Mouse (Mus musculus): ENCODE data around the gene Scgb1a1.

The Scgb1a1 gene

DNA sequence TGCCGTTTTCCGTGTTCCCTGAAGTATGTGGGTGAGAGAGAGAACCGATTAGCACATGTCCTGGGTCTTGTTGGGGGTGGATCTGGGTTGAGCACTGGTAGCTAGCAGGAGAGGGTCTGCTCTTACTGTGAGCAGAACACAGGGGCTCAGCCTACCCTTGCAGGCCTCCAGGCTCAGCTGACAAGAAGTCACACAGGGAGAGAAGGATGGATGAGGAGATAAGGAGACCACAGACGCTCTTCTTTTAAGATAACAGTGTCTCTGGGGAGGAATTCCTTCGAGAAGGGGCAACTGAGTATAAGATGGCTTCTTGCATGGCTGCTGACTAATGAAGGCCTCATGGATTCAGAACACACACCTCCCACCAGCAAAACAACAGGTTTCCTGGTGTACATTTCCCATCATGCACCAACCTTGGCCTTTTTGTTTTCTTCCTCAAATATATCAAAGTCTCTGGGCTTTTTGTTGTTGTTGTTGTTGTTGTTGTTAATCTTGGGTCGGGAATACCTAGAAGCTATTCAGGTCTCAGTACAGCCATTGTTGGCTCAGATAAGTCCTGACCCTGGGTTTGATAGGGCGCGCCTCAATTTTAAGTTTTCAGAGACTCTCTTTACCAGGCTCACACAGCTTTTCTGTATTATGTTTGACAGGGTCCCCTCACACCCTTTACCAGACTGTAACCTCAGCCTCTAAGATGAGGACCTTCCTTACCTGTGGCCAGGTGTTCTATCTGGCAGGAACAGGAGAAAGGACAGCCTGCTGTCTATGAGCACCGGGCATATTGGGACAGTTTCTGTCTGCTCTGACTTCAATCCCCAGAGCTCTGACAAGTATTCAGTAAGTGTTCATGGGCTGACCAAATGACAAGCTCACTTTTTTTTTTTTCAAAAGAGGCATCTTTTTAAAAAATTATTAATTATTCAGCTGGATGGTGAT lies 37.2 kb downstream of the Scgb1a1 start:
- Histone ChIP-seq H3K36me3 (ENCODE audit: control insufficient read depth, insufficient read depth, low read length, poor library complexity, severe bottlenecking) (no peaks in the 10 kb centered on the region), H3K27me3 (ENCODE audit: control insufficient read depth, insufficient read depth, low read length, poor library complexity, severe bottlenecking) (no peaks in the 10 kb centered on the region)
- DNase-seq (ENCODE audit: low read depth, low spot score) = no peak

DNA sequence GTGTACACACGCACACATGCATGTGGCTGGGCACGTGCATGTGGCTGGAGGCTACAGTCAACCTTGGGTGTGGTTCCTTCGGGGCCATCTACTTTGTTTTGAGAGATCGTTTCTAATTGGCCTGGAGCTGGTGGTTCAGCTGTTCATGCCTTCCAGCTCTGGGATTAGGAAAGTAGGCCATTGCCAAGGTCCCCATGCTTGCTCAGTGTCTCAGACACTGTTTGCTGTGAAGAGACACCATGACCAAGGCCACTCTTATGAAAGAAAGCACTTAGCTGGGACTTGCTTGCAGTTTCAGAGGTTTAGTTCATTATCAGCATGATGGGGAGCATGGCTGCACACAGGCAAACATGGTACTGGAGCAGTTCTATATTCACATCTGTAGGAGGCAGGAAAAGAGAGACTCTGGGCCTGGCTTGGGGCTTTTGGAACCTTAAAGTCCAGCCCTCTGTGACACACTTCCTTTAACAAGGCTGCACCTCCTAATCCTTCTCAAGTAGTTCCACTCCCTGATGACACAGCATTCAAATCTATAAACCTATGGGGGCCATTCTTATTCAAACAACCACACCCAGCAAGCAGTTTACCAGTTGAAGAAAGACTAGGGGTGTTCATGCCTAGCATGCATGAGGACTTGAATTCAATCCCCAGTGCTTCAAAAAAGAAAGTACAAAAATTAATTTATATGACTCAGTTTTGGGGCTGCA lies 38.6 kb downstream of the Scgb1a1 start:
- DNase-seq (ENCODE audit: low read depth, low spot score) = no peak
- no peaks in the 10 kb centered on the region for H3K36me3 ChIP-seq (ENCODE audit: control insufficient read depth, insufficient read depth, low read length, poor library complexity, severe bottlenecking)
- H3K27me3 ChIP-seq (ENCODE audit: control insufficient read depth, insufficient read depth, low read length, poor library complexity, severe bottlenecking) = no peaks in the 10 kb centered on the region

DNA sequence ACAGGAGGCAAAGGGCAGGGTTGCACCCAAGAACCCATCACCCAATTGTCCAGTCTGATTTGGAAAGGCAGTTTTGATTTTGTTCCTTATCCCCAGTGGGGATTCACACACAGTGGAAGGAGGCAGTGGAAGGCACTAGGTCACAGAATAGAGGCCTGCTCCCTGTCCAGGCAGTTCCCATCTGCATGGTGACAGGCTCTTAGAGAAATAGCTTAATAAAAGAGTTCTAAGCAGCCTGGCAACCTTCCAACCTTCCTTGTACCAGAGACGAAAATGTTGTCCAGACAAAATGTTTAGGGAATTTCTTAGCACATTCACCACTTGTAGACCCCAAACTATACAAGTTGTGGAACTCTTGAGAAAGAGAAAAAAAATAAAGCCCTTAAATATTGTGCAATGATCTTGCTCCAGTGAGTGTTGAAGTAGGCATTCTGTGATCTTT lies 39.8 kb downstream of the Scgb1a1 start:
- H3K36me3 ChIP-seq (ENCODE audit: control insufficient read depth, insufficient read depth, low read length, poor library complexity, severe bottlenecking) = no peaks in the 10 kb centered on the region
- DNase-seq (ENCODE audit: low read depth, low spot score) = no peak

DNA sequence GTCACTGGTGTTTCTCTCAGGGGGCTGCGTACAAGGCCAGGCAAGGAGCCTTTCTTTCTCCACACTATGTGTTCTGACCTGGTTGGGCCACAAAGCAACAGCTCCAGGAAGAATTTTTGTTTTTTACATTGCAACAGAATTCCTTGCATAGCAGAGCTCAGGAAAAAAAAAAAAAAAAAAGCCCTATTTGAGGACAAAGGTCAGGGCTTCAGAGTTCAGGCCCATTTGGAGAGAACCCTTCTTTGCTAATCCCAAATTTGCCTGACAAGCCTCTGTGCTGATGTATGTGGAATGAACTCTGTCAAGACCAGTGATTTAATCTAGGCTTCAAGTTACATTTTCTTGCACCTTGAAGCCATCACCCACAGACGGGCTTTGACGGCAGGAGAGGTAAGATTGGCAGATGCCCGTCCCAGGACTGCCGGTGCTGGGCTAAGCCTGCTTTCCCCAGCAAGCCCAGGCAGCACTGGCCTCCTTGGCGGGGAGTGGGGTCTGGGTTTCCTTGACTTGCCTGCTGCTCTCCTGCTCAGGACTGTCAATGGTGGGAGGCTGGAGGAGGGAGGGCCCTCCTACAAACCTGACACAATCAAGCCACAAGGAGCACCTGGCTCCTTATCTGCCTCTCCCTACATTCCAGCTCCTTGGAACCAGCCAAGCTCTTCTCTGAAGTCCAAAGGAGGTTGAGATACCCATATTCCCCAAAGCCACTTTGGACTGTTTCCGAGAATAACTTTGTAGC lies 40.4 kb downstream of the Scgb1a1 start:
- no peak for DNase-seq (ENCODE audit: low read depth, low spot score)
- Histone ChIP-seq H3K27me3 (ENCODE audit: control insufficient read depth, insufficient read depth, low read length, poor library complexity, severe bottlenecking) (no peaks in the 10 kb centered on the region), H3K36me3 (ENCODE audit: control insufficient read depth, insufficient read depth, low read length, poor library complexity, severe bottlenecking) (no peaks in the 10 kb centered on the region)

More for the DNA sequence above, 39.8 kb downstream of the Scgb1a1 start:
- no peaks in the 10 kb centered on the region for H3K27me3 ChIP-seq (ENCODE audit: control insufficient read depth, insufficient read depth, low read length, poor library complexity, severe bottlenecking)

DNA sequence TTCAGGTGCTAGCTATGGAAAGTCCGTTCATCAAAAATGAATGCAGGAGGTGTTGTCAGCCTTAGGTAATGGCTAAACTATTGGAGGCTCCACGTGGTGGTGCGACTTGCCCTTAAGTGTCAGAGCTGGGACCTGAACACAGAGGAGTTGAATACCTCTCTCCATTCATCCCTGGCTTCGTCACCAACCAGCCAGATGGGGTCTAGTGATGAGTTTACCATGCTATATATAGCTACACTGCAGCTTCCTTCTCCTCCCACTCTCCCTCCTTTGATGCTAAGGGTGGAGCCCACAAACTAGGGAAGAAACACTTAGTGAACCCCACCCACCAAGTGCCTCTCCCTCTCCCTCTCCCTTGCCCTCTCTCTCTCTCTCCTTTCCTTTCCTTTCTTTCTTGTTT lies 43.5 kb downstream of the Scgb1a1 start:
- Histone ChIP-seq H3K36me3 (ENCODE audit: control insufficient read depth, insufficient read depth, low read length, poor library complexity, severe bottlenecking) (no peaks in the 10 kb centered on the region), H3K27me3 (ENCODE audit: control insufficient read depth, insufficient read depth, low read length, poor library complexity, severe bottlenecking) (no peaks in the 10 kb centered on the region)
- DNase-seq (ENCODE audit: low read depth, low spot score) = no peak

DNA sequence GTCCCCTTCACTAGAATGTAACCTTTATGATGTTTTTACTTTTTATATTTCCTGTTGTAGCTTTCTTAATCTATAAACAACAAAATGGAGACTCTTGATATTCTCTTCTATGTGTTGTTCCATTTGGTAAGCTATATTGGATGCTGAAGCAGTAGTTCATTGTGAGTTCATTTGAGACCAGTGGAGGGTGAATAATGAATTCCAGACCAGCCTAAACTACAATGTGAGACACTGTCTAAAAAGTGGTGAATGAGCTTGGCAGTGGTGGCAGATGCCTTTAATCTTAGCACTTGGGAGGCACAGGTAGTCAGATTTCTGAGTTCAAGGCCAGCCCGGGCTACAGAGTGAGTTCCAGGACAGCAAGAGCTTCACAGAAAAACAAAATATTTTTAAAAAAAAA lies 44.6 kb downstream of the Scgb1a1 start:
- no peak for DNase-seq (ENCODE audit: low read depth, low spot score)
- H3K27me3 ChIP-seq (ENCODE audit: control insufficient read depth, insufficient read depth, low read length, poor library complexity, severe bottlenecking) = no peaks in the 10 kb centered on the region
- H3K36me3 ChIP-seq (ENCODE audit: control insufficient read depth, insufficient read depth, low read length, poor library complexity, severe bottlenecking) = no peaks in the 10 kb centered on the region

DNA sequence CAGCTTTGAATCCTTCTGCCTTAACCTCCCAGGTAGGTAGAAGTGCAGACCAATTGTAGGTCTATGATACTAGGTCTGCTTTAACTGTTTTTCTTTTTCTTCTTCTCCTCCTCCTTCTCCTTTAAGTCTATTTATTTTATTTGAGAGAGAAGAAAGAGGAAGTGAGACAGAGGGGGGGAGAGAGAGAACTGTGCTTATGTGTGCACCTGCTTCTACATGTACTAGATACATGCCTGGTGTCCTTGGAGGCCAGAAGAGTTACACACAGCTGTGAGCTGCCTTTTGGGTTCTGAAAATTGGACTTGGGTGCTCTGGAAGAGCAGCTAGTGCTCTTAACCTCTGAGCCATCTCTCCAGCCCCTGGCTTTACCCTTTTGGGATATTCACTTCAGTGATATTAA lies 46.7 kb downstream of the Scgb1a1 start:
- no peaks in the 10 kb centered on the region for H3K36me3 ChIP-seq (ENCODE audit: control insufficient read depth, insufficient read depth, low read length, poor library complexity, severe bottlenecking)
- H3K27me3 ChIP-seq (ENCODE audit: control insufficient read depth, insufficient read depth, low read length, poor library complexity, severe bottlenecking) = no peaks in the 10 kb centered on the region
- peak; percentile 82 for DNase-seq (ENCODE audit: low read depth, low spot score)

DNA sequence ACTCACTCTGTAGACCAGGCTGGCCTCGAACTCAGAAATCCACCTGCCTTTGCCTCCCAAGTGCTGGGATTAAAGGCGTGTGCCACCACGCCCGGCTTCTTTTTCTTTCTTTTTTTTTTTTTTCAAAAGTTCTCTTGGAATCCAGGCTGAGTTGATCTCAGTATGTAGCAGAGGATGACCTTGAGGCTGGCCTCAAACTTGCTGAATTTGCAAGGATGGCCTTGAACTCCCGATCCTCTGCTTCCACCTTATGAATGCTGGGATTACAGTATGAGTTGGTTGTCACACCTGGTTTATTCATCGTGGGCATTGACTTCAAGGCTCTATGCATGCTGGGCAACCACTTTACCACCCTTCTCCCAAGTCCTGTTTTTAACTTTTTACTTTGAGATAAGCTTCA lies 47.1 kb downstream of the Scgb1a1 start:
- Histone ChIP-seq H3K27me3 (ENCODE audit: control insufficient read depth, insufficient read depth, low read length, poor library complexity, severe bottlenecking) (no peaks in the 10 kb centered on the region), H3K36me3 (ENCODE audit: control insufficient read depth, insufficient read depth, low read length, poor library complexity, severe bottlenecking) (no peaks in the 10 kb centered on the region)
- no peak for DNase-seq (ENCODE audit: low read depth, low spot score)

DNA sequence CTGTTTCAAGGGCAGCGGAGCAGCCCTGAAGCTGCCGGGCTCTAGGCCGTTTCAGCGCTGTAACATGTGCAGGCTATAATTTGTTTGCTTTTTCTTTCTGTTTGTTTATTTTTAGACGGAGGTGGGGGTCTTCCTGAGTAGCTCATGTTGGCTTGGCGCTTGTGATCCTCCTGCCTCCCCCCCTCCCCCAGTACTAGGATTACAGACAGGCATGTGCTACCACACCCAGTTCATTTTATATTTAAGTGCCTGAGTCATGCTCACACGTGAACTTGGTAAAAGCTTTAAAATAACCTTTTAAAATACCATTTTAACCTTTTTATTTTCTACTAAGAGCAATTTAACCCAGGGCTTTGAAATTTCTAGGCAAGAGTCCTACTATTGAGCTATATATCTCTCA lies 47.8 kb downstream of the Scgb1a1 start:
- DNase-seq (ENCODE audit: low read depth, low spot score) = peak; percentile 24
- Histone ChIP-seq H3K27me3 (ENCODE audit: control insufficient read depth, insufficient read depth, low read length, poor library complexity, severe bottlenecking) (no peaks in the 10 kb centered on the region), H3K36me3 (ENCODE audit: control insufficient read depth, insufficient read depth, low read length, poor library complexity, severe bottlenecking) (no peaks in the 10 kb centered on the region)

DNA sequence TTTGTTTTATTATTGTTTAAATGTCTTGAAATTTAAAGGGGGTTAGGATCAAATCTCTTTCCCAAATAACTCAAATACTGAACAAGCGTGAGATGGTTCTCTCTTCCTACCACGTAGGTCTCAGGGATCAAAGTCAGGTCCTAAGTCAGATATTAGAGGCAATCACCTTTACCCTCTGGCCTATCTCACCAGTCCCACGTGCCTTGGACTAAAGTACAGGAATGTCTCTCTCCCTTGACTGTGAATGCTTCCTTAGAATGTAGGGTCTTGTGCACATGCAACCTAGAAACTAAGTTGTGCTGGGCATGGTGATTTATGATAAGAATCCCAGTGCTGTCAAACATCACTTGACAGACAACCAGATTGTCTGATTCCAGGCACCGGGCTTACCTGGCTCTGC lies 48.5 kb downstream of the Scgb1a1 start:
- Histone ChIP-seq H3K27me3 (ENCODE audit: control insufficient read depth, insufficient read depth, low read length, poor library complexity, severe bottlenecking) (no peaks in the 10 kb centered on the region), H3K36me3 (ENCODE audit: control insufficient read depth, insufficient read depth, low read length, poor library complexity, severe bottlenecking) (no peaks in the 10 kb centered on the region)
- no peak for DNase-seq (ENCODE audit: low read depth, low spot score)

DNA sequence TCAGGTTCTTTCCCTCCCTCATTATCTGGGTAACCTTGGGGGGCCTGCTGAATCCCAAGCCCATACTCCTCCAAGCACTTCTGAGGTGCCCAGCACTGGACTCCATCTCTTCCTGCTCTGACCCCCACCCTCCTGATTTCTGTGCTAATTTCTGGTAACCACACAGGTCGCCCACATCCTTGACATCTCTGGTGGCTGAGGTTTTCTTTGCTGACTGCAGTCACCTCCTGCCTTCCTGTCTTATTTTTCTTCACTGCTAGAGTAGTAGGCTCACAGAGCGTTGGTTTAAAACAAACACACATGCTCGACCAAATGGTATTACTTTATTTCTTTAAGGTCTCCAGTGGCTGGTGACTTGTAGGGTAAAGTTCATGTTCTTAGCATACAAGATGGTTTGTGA lies 49.6 kb downstream of the Scgb1a1 start:
- DNase-seq (ENCODE audit: low read depth, low spot score) = peak; percentile 13
- Histone ChIP-seq H3K36me3 (ENCODE audit: control insufficient read depth, insufficient read depth, low read length, poor library complexity, severe bottlenecking) (no peaks in the 10 kb centered on the region), H3K27me3 (ENCODE audit: control insufficient read depth, insufficient read depth, low read length, poor library complexity, severe bottlenecking) (no peaks in the 10 kb centered on the region)

DNA sequence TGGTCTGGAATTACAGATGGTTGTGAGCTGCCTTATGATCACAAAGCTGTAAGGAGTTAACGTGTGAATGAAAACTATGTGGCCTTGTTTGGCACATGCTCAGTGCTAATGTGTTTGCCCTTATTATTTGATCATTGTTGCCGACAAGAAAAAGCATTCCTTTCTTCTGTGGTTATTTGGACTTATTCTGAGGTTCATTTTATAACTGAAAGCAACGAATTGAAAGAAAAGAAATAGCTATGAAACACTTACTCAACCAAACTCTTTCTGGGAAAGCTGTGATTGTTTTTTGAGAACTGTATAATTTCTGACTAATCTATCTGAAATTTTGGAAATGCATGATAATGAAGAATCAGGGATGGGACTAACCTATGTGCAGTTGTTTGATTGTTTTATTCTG lies 52.7 kb downstream of the Scgb1a1 start:
- no peak for DNase-seq (ENCODE audit: low read depth, low spot score)
- Histone ChIP-seq H3K36me3 (ENCODE audit: control insufficient read depth, insufficient read depth, low read length, poor library complexity, severe bottlenecking) (no peaks in the 10 kb centered on the region), H3K27me3 (ENCODE audit: control insufficient read depth, insufficient read depth, low read length, poor library complexity, severe bottlenecking) (no peaks in the 10 kb centered on the region)

DNA sequence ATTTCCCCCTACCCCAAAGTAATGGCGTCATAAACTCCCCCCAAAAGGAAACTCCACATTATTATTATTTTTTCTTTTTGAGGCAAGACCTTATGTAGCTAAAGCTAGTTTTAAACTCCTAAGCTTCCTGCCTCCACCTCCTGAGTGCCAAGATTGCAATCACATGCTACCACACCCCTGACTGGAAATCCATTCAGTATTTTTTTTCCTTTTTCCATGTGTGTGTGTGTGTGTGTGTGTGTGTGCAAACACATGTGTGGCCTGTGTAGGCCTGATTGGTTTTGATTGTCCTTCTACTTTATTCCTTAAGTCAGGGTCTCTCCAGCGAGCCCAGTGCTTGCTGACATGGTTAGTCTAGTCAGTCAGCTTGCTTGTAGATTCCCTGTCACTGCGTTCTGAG lies 53.3 kb downstream of the Scgb1a1 start:
- no peak for DNase-seq (ENCODE audit: low read depth, low spot score)
- no peaks in the 10 kb centered on the region for H3K36me3 ChIP-seq (ENCODE audit: control insufficient read depth, insufficient read depth, low read length, poor library complexity, severe bottlenecking)
- no peaks in the 10 kb centered on the region for H3K27me3 ChIP-seq (ENCODE audit: control insufficient read depth, insufficient read depth, low read length, poor library complexity, severe bottlenecking)
